21 mouse cellular contexts compared by ENCODE assay signal in the genomic region with DNA sequence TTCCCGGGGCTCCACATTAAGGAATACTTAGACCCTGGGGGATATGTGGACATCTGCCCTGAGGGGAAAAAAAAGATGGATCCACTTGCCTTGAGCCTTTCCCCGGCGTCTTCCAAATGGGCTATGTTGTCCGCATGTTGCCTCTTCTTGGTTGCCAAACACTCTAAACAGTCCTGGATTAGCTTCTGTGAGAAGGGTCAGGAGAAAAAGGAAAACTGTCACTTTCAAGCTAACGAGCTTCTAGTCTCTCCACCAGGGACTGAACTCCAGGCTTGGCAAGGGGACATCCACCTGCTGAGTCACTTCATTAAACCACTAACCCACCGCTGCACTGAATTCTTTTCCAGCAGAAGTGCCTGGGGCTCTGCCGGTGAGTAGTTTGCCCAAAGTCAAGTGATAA.
"Had no signal": no experiment of that assay in that cellular context is flagged by ENCODE, and none has a peak within 500 bp of the region (broad histone marks: within the 10 kb centered on the region; RNA-seq: fewer than 3 reads in every experiment).

No protein-coding gene starts in this region.

- H3K36me3 ChIP-seq: kidney, embryonic 15.5 days; limb, embryonic 10.5 days; limb, embryonic 13.5 days; lung, embryonic 15.5 days; midbrain, embryonic 12.5 days; neural tube, embryonic 13.5 days had no signal

- H3K9me3 ChIP-seq: kidney, embryonic 15.5 days; limb, embryonic 10.5 days; limb, embryonic 13.5 days; liver, embryonic 12.5 days; liver, embryonic 15.5 days; lung, embryonic 15.5 days; midbrain, embryonic 12.5 days; midbrain, embryonic 15.5 days; neural tube, embryonic 13.5 days had no signal

- DNase-seq: kidney, adult 11 months; kidney, adult 8-10 months; kidney, postnatal 10 days; kidney, postnatal 4 days; liver; lung, adult 18-20 months; lung, postnatal 10 days; lung, postnatal 36 days; retina, postnatal 1 day; right cerebral cortex, postnatal 25 days; thymus, postnatal 25 days had no signal

- H3K4me2 ChIP-seq: kidney, embryonic 15.5 days; limb, embryonic 13.5 days; liver, embryonic 12.5 days; liver, embryonic 15.5 days; lung, embryonic 15.5 days; midbrain, embryonic 12.5 days; midbrain, embryonic 15.5 days; neural tube, embryonic 13.5 days had no signal

- H3K9ac ChIP-seq: kidney, embryonic 15.5 days; limb, embryonic 13.5 days; liver, embryonic 12.5 days; liver, embryonic 15.5 days; lung, embryonic 15.5 days; midbrain, embryonic 12.5 days; midbrain, embryonic 15.5 days; neural tube, embryonic 13.5 days had no signal

- H3K27ac ChIP-seq: kidney, embryonic 15.5 days; limb, embryonic 10.5 days; limb, embryonic 13.5 days; liver, embryonic 12.5 days; liver, embryonic 15.5 days; lung, embryonic 15.5 days; midbrain, embryonic 12.5 days; midbrain, embryonic 15.5 days; neural tube, embryonic 13.5 days had no signal

- H3K4me3 ChIP-seq: kidney, embryonic 15.5 days; limb, embryonic 10.5 days; limb, embryonic 13.5 days; liver, embryonic 12.5 days; liver, embryonic 15.5 days; lung, embryonic 15.5 days; midbrain, embryonic 12.5 days; midbrain, embryonic 15.5 days; myocyte; neural tube, embryonic 13.5 days had no signal

- ATAC-seq: liver, embryonic 12.5 days; midbrain, embryonic 15.5 days had no signal
